Mouse (Mus musculus) spleen, adult 2 months (tissue): ENCODE results near the gene Phox2b. TPM values are rescaled to one million over a fixed set of nuclear protein-coding genes. Genes with fewer than 3 reads are reported as not detected.

Source experiments
- DNase-seq, 2 experiments: peaks; one replicate each; pipeline versions ENCODE4 v3.0.0 to v3.0.0-alpha.2; 2012 to 2021; ENCODE audit warnings: low spot score in 2 of 2, low read depth in 1 of 2
- H3K27ac ChIP-seq: fragments of 200-500 bp; 2 replicates; pipeline ENCODE4 v1.5.1; 2012; ENCODE audit warnings: low read length, inconsistent platforms; ENCODE audit not compliant: insufficient read depth
- H3K27me3 ChIP-seq: fragments of 200-500 bp; 2 replicates; pipeline ENCODE4 v1.6.1; 2012; ENCODE audit warnings: mild to moderate bottlenecking, moderate library complexity, low read length, inconsistent platforms; ENCODE audit not compliant: control insufficient read depth, insufficient read depth
- H3K36me3 ChIP-seq: fragments of 200-500 bp; 2 replicates; pipeline ENCODE4 v1.6.1; 2012; ENCODE audit warnings: mild to moderate bottlenecking, low read length, inconsistent platforms; ENCODE audit not compliant: control insufficient read depth, insufficient read depth
- H3K4me1 ChIP-seq: fragments of 200-500 bp; 2 replicates; pipeline ENCODE4 v1.6.1; 2011; ENCODE audit warnings: inconsistent platforms; ENCODE audit not compliant: control insufficient read depth, insufficient read depth, insufficient read length
- H3K4me3 ChIP-seq: fragments of 200-500 bp; 2 replicates; pipeline ENCODE4 v1.5.1; 2011; ENCODE audit warnings: mild to moderate bottlenecking, inconsistent platforms; ENCODE audit not compliant: insufficient read depth, insufficient read length; ENCODE audit errors: extremely low read depth
- CTCF ChIP-seq: fragments of 200-500 bp; IDR thresholded peaks from 2 replicates; pipeline ENCODE4 v1.5.1; 2011; ENCODE audit warnings: mild to moderate bottlenecking, inconsistent platforms; ENCODE audit not compliant: insufficient read depth, insufficient read length, insufficient replicate concordance; ENCODE audit errors: extremely low read depth
- POLR2A ChIP-seq: fragments of 200-500 bp; IDR thresholded peaks from 2 replicates; pipeline ENCODE4 v1.6.1; 2011; ENCODE audit warnings: low read depth, low read length, inconsistent platforms
- WGBS: fragments of 180-500 bp; shearing (Covaris S2); methylation state at CpG from one replicate; pipeline ENCODE4 v1.1.7; 2018; 5-methylcytosine and 5-hydroxymethylcytosine counted together
- polyA plus RNA-seq: library from polyadenylated mRNA; depleted of rRNA; stranded (reverse); fragments of >200 nt; gene quantifications from 2 replicates; pipeline ENCODE4 v1.2.3, GENCODE M21; 2012

Gene Phox2b
- polyA plus RNA-seq, 1 experiment, result not detected

DNA sequence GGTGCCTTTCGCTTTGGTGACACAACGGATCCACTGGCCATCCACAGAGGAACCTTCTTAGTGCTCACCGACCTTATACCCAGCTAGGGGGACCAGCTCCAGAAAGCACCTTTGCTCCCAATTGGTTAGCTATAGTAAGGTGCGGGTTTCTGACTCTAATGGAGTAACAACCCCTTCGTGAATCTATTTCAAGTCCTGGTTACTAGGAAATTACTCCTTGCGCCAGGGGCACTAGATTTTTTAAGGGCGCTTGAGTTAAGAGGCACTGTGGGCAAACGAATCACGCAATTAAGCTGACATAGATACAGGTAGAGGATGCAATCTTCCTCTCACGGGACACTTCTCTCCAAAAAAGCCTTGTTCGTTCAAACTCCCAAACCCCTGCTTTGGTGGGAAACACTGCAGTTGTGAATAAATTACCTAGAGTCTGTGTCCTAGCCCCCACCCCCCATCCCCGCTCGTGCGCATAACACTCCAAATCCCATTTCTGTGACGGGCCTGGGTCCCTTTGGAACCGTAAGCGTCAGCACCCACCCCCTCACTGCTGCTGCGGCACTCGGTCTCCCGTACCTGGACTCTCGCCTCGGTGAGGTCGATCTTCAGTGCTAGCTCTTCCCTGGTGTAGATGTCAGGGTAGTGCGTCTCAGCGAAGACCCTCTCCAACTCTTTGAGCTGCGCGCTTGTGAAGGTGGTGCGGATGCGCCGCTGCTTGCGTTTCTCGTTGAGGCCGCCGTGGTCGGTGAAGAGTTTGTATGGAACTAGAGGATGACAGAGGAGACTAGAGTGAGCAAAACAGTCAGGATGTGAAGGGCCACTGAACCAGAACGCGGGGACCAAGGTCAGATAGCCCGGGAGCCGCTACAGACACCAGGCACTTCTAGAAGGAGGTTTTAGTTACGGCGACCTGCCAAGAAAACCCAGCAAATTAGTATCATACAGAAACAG lies 1.7 kb downstream of the Phox2b start:
- Histone ChIP-seq H3K27ac (no peak overlapping the region), H3K36me3 (no peaks in the 10 kb centered on the region), H3K27me3 (peaks cover 33% of the 10 kb centered on the region), H3K4me1 (no peaks in the 10 kb centered on the region; the same call in 1 of the 2 replicates), H3K4me3 (no peak overlapping the region)
- DNase-seq, result no peak
- WGBS, result 9% methylated on average over 41 of the region's 41 CpGs
- no peak for TF ChIP-seq POLR2A
- no peak for TF ChIP-seq CTCF

- H3K27me3 ChIP-seq, result peaks cover 28% of the 10 kb centered on the region
- H3K27ac ChIP-seq, result no peak overlapping the region
- no peak for TF ChIP-seq CTCF
- TF ChIP-seq POLR2A, result no peak
- H3K4me3 ChIP-seq, result no peak overlapping the region
- no peak for DNase-seq
- 3% methylated on average over 28 of the region's 28 CpGs for WGBS
- no peaks in the 10 kb centered on the region for H3K36me3 ChIP-seq
- no peaks in the 10 kb centered on the region; the same call in 1 of the 2 replicates for H3K4me1 ChIP-seq
These were observed 2.7 kb downstream of the Phox2b start for GRCm38 (mm10) chr5:67096378-67096771.

DNA sequence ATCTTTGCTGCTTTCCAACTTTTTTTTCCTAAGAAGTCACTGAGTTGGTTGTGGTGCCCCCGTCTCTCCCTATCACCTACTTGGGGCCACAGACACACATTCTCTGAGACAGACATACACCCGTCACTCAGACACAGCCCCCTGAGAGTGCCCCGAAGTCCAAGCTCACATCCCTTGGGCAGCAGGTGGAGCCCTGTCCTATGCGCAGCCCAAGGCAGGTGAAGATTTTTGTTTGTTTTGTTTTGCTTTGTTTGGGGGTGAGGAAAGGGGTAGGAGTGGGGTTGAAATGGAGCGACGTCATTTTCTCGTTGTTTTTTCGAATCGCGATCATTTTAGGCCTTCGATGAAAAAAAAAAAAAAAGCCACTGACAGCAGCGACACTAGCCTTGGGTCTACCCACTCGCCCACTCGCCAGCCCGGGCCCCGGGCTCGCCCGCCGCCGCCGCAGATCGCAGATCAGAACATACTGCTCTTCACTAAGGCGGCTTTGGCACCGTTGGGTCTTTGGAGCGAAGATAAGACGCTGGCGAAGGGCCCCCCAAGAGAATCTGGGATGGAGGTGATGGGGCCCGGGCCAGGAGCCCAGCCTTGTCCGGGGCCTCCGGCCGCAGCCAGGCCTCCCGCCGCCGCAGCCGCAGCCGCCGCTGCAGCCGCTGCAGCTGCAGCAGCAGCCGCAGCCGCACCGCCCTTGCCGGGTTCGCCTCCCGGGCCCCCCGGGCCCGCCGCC lies 3.3 kb downstream of the Phox2b start:
- no peaks in the 10 kb centered on the region; the same call in 1 of the 2 replicates for H3K4me1 ChIP-seq
- H3K4me3 ChIP-seq, result no peak overlapping the region
- no peak for TF ChIP-seq POLR2A
- no peak for TF ChIP-seq CTCF
- H3K27me3 ChIP-seq, result peaks cover 28% of the 10 kb centered on the region
- WGBS, result 4% methylated on average over 43 of the region's 47 CpGs
- no peak for DNase-seq
- H3K27ac ChIP-seq, result no peak overlapping the region
- H3K36me3 ChIP-seq, result no peaks in the 10 kb centered on the region

GRCm38 (mm10) chr5:67095153-67095552 lies 3.9 kb downstream of the Phox2b start:
- no peak for DNase-seq
- Histone ChIP-seq H3K36me3 (no peaks in the 10 kb centered on the region), H3K27me3 (peaks cover 25% of the 10 kb centered on the region)

GRCm38 (mm10) chr5:67093991-67094390 lies 5.1 kb downstream of the Phox2b start:
- DNase-seq, result no peak
- no peak overlapping the region for H3K4me3 ChIP-seq
- TF ChIP-seq POLR2A (no peak), CTCF (no peak)
- peaks cover 22% of the 10 kb centered on the region for H3K27me3 ChIP-seq
- no peak overlapping the region for H3K27ac ChIP-seq
- H3K4me1 ChIP-seq, result no peaks in the 10 kb centered on the region; the same call in 1 of the 2 replicates
- 28% methylated on average over 2 of the region's 2 CpGs for WGBS
- H3K36me3 ChIP-seq, result no peaks in the 10 kb centered on the region

More at GRCm38 (mm10) chr5:67095153-67095552, 3.9 kb downstream of the Phox2b start:
- Histone ChIP-seq H3K4me1 (no peaks in the 10 kb centered on the region; the same call in 1 of the 2 replicates), H3K27ac (no peak overlapping the region), H3K4me3 (no peak overlapping the region)
- TF ChIP-seq POLR2A (no peak), CTCF (no peak)
- 6% methylated on average over 15 of the region's 15 CpGs for WGBS

- H3K36me3 ChIP-seq, result no peaks in the 10 kb centered on the region
- 17% methylated on average over 4 of the region's 4 CpGs for WGBS
- no peaks in the 10 kb centered on the region; the same call in 1 of the 2 replicates for H3K4me1 ChIP-seq
- H3K27ac ChIP-seq, result no peak overlapping the region
- H3K27me3 ChIP-seq, result peaks cover 12% of the 10 kb centered on the region
- no peak for DNase-seq
- no peak overlapping the region for H3K4me3 ChIP-seq
- TF ChIP-seq POLR2A (no peak), CTCF (no peak)
These were observed 7.3 kb downstream of the Phox2b start for GRCm38 (mm10) chr5:67091766-67092165.
